Comparison of ENCODE assay signal across 15 mouse cellular contexts in genomic region chr19:41688251-41688650, GRCm38 (mm10). TPM values are rescaled to one million over a fixed set of nuclear protein-coding genes. Genes with fewer than 3 reads are reported as not detected.
A peak's percentile ranks its signal among the peaks of the same experiment; 100 is the strongest.
DNase-seq lines count a peak whose midpoint lies in the region; ATAC-seq and TF ChIP-seq lines count a peak whose summit lies in the region.
"Had no signal": no experiment of that assay in that cellular context is flagged by ENCODE, and none has a peak within 500 bp of the region (broad histone marks: within the 10 kb centered on the region; RNA-seq: fewer than 3 reads in every experiment).

No protein-coding gene starts in this region.

- no peak overlapping the region for H3K4me2 ChIP-seq in forebrain, postnatal 0 days (ENCODE audit: low read depth)
- H3K4me2 ChIP-seq in midbrain, embryonic 11.5 days, result no peak overlapping the region
- H3K4me2 ChIP-seq: embryonic facial prominence, embryonic 13.5 days had no signal

- no peak overlapping the region for H3K9ac ChIP-seq in forebrain, postnatal 0 days
- H3K9ac ChIP-seq in midbrain, embryonic 11.5 days (ENCODE audit: low read length), result no peak overlapping the region
- H3K9ac ChIP-seq: embryonic facial prominence, embryonic 13.5 days; liver, postnatal 0 days had no signal

- DNase-seq in cerebellum, postnatal 10 days, result peak; percentile 85 to 90
- DNase-seq in cerebellum, postnatal 36 days, result no peak
- DNase-seq in Muller cell, postnatal 12 days (ENCODE audit: inconsistent ontology term), result peak; percentile 73
- peak; percentile 79 for DNase-seq in forebrain, postnatal 0 days
- no peak for DNase-seq in midbrain, embryonic 11.5 days (ENCODE audit: low spot score, missing footprints)
- DNase-seq in urinary bladder, postnatal 36 days (ENCODE audit: low spot score in 2 of 2), result no peak
- no peak for DNase-seq in lung, adult 18-20 months
- no peak for DNase-seq in left cerebral cortex, postnatal 10 days (ENCODE audit: extremely low spot score in 1 of 2, low spot score in 2 of 2)
- DNase-seq: cerebellum, adult 9-11 months; heart, adult 2 months; heart, postnatal 4 days; kidney, postnatal 25 days; liver, postnatal 0 days had no signal

- H3K9me3 ChIP-seq in forebrain, postnatal 0 days (ENCODE audit: low read length), result no peaks in the 10 kb centered on the region
- H3K9me3 ChIP-seq in midbrain, embryonic 11.5 days (ENCODE audit: control insufficient read depth, low read length), result no peaks in the 10 kb centered on the region; the same call in 1 of the 2 replicates
- H3K9me3 ChIP-seq: embryonic facial prominence, embryonic 13.5 days; megakaryocyte, embryonic 14.5 days had no signal

- 11% methylated on average over 13 of the region's 13 CpGs for WGBS in forebrain, postnatal 0 days
- 44% methylated on average over 13 of the region's 13 CpGs for WGBS in midbrain, embryonic 11.5 days

- H3K4me1 ChIP-seq in forebrain, postnatal 0 days (ENCODE audit: insufficient read depth), result peaks cover 29% of the 10 kb centered on the region
- peaks cover 14% of the 10 kb centered on the region; the same call in 1 of the 2 replicates for H3K4me1 ChIP-seq in midbrain, embryonic 11.5 days (ENCODE audit: control insufficient read depth, insufficient read depth, low read length)
- H3K4me1 ChIP-seq: embryonic facial prominence, embryonic 13.5 days had no signal

- no peaks in the 10 kb centered on the region for H3K36me3 ChIP-seq in forebrain, postnatal 0 days (ENCODE audit: insufficient read depth)
- H3K36me3 ChIP-seq in midbrain, embryonic 11.5 days (ENCODE audit: control insufficient read depth, insufficient read depth, low read length), result no peaks in the 10 kb centered on the region
- H3K36me3 ChIP-seq: embryonic facial prominence, embryonic 13.5 days had no signal

- peak overlapping the region; percentile 3; the same call in 1 of the 2 replicates for H3K27ac ChIP-seq in forebrain, postnatal 0 days (ENCODE audit: low read depth, low read length)
- H3K27ac ChIP-seq in midbrain, embryonic 11.5 days (ENCODE audit: low read depth, low read length), result 0 out of 2 replicates have a peak overlapping the region, but pooled peaks have one; percentile 17
- H3K27ac ChIP-seq: embryonic facial prominence, embryonic 13.5 days; heart, adult 2 months had no signal

- ATAC-seq in forebrain, postnatal 0 days, result peak; percentile 58
- ATAC-seq in midbrain, embryonic 11.5 days (ENCODE audit: low FRiP score), result peak; percentile 10; the same call in 1 of the 2 replicates
- ATAC-seq: liver, postnatal 0 days had no signal

- H3K4me3 ChIP-seq in forebrain, postnatal 0 days (ENCODE audit: low read depth, low read length), result no peak overlapping the region
- no peak overlapping the region for H3K4me3 ChIP-seq in midbrain, embryonic 11.5 days (ENCODE audit: low read depth, low read length)
- H3K4me3 ChIP-seq: embryonic facial prominence, embryonic 13.5 days; heart, adult 2 months; megakaryocyte, embryonic 14.5 days had no signal

- TF ChIP-seq CTCF in forebrain, postnatal 0 days (IDR thresholded peaks at IDR 0.05; ENCODE audit: low read depth), result no peak

- no peaks in the 10 kb centered on the region; the same call in 1 of the 2 replicates for H3K27me3 ChIP-seq in forebrain, postnatal 0 days (ENCODE audit: insufficient read depth, low read length)
- peaks cover 3% of the 10 kb centered on the region for H3K27me3 ChIP-seq in midbrain, embryonic 11.5 days (ENCODE audit: control insufficient read depth, insufficient read depth, low read length)
- H3K27me3 ChIP-seq: embryonic facial prominence, embryonic 13.5 days had no signal

- intact Hi-C loops in left cerebral cortex, postnatal 10 days (cut with DNase I), result no loop called here

RNA-seq across cellular contexts. Expression of gene Slit1, which starts 55.2 kb away (rescaled TPM):
- total RNA-seq in forebrain, postnatal 0 days (2014; rRNA removed), result 37.2 and 61.8 TPM in 2 replicates
- 8.7 and 13.4 TPM in 2 replicates for polyA plus RNA-seq in forebrain, postnatal 0 days (2015; fragmentation: Nextera tagmentation; extraction: Ambion mirVana)
- polyA plus RNA-seq in midbrain, embryonic 11.5 days (2014; fragmentation: Nextera tagmentation; extraction: Ambion mirVana), result 8.8 and 10.2 TPM in 2 replicates
- 10 to 100 TPM; 55.1 to 57.2 TPM for total RNA-seq in left cerebral cortex, postnatal 10 days (2021)
- total RNA-seq: heart, postnatal 4 days had no signal

Comparison
In these comparisons a context has a peak if more than half of its experiments do, and no peak if none do; other contexts are left out.
1. DNase-seq: peak in cerebellum, postnatal 10 days (2 of 2), Muller cell, postnatal 12 days (single experiment) and forebrain, postnatal 0 days (single experiment); none in cerebellum, postnatal 36 days (0 of 2), midbrain, embryonic 11.5 days (single experiment), urinary bladder, postnatal 36 days (0 of 2), lung, adult 18-20 months (0 of 2) and left cerebral cortex, postnatal 10 days (0 of 2).